Mouse (Mus musculus) layer of hippocampus, adult 6 months (tissue): Measurements from ENCODE around the gene Elavl3. TPM values are rescaled to one million over a fixed set of nuclear protein-coding genes. Genes with fewer than 3 reads are reported as not detected.

Source experiments
- long read RNA-seq, 2 experiments: library from polyadenylated mRNA; unstranded; transcript quantifications; one replicate each; pipeline ENCODE4 v2.0.0; 2019 to 2020
- polyA plus RNA-seq: library from polyadenylated mRNA; unstranded; fragments of <200 nt; fragmentation: Nextera tagmentation; gene quantifications from 2 replicates; pipeline ENCODE4 v1.2.3, GENCODE M21; 2021

Elavl3 gene
- polyA plus RNA-seq = 19.5 and 21.7 TPM in 2 replicates
- long read RNA-seq, experiment 1, full-length matches to known transcripts = 12 of 86 reads
- long read RNA-seq, experiment 1, partial matches to known transcripts = 21 of 86 reads
- long read RNA-seq, experiment 1, other reads (novel, unspliced or antisense) = 53 of 86 reads
- long read RNA-seq, experiment 2, full-length matches to known transcripts = 10 of 87 reads
- long read RNA-seq, experiment 2, partial matches to known transcripts = 20 of 87 reads
- long read RNA-seq, experiment 2, other reads (novel, unspliced or antisense) = 57 of 87 reads

DNA sequence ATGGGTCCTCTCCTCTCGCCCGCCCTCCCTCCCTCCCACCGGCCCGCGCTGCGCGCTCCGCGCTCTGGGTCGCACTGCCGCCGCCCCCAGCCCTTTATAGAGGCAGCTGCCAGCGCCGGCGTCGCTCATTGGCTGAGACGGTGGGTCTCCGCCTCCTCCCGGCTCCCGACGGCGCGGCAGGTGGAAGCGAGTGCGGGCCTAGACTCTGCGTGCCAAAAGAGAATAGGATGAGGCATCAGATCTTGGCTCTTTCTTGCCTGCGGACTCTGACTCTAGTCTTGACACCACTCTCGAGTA, at the start of gene Elavl3:
TSS of gene Elavl3 (minus strand) at position 66 of the 297 bp plus-strand sequence.

DNA sequence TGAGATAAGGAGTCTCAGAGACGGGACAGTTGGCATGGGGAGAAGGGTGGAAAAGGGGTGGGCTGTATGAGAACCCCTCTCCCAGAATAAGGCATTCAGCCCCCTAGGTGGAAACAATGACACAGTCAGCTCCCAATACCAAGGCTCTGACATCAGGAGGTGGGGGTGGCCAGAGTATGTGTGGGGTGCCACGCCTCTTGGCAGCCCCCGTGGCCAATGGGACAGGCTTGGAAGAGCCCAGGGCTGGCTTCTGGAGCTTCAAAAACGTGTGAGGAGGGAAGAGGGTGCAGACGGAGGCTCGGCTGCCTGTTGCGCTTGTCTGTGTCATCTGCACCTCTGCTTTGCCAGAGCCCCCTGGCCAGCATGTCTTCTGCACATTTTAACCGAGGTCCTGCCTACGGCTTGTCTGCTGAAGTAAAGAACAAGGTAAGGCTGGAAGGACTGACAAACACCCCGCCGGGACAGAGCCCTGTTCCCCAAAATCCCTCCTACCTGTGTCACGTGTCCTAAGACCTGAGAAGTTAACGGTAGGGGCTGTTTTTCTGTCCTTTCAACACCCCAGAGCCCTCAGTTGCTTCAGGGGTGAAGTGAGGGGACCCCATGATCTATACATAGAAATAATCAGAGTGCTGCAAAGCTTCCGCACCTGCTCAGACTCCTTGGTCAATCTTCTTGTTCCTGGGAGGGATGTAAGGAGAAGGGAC, 47.3 kb upstream of the Elavl3 start, which contains the start of gene Cnn1:
TSS of gene Cnn1 (plus strand) at position 224 of the 704 bp plus-strand sequence.

DNA sequence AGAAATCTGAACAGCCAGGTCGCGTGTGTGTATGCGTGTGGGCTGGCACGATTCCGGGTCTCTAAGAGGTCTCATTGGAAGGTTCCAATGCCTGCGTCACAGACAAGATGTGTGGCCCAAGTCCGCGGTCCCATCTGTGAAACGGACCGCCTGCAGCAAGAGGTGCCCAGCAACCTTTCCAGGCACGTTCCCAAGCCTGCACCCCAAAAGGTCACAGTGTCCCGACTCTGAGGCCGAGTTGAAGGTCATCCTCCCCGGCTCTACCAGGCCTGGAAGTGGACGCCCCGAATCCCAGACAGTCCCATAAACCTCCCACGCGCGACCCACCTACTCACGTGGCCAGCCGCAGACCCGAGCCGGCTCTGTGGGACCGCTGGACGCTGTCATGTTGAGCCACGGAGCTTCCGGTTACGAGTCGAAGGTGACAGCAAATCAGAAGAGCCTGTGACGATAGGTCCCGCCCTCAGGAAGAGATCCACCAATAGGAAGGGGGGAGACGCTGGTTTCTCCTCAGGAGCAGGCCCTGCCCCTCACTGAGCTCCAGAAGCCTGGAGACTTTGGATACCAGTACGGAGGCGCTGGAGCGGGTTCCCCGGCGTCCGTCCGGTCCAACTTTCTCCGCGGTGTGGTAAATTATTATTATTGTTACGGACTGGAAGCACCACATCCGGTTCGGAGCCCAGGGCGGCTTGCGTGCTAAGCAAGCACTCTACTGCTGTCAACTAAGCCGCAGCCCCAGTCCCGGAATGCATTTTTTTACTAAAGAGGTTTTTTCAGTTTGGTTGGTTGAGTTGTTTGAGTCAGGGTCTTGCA, 33.4 kb upstream of the Elavl3 start, which contains the start of gene Ecsit:
TSS of gene Ecsit (minus strand) at position 417 of the 813 bp plus-strand sequence.

DNA sequence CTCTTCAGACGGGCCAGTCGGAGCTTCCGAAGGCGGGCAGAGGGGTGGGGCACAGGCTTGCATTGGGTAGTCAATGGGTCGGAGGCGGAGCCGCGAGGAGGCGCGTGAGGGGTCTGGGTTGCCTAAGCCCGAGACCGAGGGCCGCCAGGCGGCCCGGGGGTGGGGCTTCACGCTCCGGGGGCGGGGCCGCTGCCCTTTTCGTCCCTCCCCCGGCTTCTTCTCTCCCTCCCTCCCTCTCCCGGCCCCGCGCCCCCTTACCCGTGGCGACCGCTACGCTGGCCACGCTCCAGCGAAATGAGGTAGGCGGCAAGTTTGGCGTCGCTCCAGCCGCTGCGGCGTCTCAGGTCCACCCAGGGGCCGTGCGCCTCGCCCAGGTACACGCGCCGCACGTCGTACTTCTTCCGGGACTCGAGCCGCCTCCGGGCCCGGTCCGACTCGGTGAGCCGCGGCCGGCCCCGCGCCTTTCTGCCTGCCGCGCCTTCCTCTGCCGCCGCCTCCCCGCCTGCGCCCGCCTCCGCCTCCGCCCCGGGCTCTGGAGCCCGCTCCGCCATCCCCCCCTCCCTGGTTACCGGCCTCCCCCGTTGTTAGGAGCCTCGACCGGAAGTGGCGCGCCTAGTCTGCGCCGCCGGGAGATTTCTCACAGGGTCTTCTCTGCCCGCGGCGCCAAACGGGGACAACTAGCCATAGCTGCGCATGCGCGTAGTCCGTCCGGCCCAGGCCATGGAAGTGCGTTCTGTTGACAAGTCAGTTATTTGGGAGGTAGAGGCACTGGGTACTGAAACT, 19.2 kb upstream of the Elavl3 start, which contains the start of the genes Gm49318 and Zfp653:
TSS of gene Gm49318 (minus strand) at position 469 of the 783 bp plus-strand sequence.
TSS of gene Zfp653 (minus strand) at position 586 of the 783 bp plus-strand sequence.

DNA sequence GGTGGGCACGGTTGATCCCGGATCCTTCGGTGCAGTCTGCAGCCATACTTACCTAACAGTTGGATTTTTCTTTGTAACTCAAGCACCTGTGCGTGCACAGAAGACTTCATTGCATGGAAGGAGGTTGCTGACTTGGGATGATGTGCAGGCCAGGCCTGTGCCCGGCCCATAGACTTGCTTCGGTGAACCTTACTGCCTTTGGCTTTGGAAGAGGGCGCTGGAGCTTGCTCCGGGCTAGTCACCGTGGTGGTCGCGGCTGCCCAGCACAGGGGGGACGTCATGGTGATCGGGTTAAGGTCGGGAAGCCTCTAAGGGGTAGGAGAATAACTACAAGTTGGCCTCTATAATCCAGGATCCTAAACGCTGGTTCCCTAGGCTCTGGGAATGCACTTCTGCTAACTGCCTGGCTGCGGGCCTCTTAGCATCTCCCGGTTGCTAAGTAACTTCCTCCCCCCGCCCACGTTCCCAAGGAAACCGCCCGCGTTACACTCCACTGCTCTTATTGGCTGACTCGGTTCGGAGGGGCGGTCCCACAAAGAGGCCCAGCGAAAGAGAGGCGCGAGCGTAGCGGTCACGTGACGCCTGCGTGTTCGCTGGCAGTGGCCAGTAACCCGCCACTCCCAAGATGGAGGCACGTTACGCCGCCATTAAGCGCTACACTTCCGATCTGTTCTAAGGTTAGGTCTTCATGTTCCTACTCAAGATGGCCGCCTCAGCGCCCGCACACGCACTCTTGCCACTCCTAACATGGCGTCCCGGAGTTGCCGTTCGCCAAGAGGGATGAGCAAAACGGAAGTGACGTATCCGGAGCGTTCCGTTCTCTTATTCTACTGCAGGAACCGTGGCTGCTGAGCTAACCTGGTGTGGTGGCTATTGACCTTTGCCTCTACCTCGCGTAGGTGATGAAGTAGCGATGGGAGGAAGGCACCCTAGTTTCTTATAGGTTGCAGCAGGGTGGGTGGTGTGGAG, 49.3 kb downstream of the Elavl3 start, which contains the start of the genes Ccdc151 and Prkcsh:
TSS of gene Ccdc151 (minus strand) at position 441 of the 969 bp plus-strand sequence.
TSS of gene Prkcsh (plus strand) at position 613 of the 969 bp plus-strand sequence.

DNA sequence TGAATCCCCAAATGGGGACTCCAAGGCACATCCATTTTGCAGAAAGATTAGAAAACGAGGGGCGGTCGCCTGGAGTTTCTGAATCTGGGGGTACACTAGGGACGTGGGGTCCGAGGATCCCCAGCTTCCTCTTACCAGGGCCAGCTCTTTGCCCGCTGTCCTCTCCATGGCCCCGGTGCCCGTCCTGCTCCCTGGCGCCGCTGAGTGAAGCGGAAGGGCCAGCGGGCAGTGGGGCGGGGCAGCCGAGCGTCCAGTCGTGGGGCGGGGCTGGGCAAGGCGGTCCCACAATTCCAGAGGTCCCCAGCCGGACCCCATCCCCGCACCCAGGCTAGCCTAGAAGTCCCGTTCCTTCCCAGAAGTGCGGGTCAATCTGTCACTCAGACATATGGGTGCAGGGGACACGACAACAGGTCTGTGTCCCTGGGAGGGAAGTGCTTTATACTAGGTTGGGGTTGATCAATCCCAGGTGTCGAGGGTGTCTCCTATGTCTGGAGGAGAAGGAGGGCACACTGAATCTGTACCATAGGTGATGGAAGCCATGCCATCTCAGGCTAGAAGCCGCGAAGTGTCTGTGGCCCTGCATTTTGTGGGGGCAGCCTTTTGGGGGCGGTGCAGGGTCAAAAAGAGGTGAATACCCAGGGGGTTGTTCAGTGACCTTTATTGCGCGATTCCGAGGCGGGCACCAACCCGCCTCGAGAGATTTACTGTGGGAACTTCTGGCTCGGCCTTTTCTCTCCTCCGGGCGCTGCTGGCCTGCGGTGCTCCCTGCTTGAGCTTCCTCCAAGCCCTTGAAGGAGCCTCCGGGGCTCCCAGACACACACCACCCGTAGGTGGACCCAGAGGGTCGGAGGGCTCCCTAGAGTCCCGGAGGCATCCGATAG, 62.4 kb downstream of the Elavl3 start, which contains the start of gene Rgl3:
TSS of gene Rgl3 (minus strand) at position 217 of the 881 bp plus-strand sequence.

Other genes starting within 250 kb of the Elavl3 start
- gene Angptl8, start 216.5 kb downstream of the Elavl3 start, polyA plus RNA-seq = not detected in 2 replicates
- gene Dock6, start 199.4 kb downstream of the Elavl3 start, polyA plus RNA-seq = 3.6 and 4.1 TPM in 2 replicates
- 6.9 and 8.5 TPM in 2 replicates for gene Rab3d, start 133.8 kb downstream of the Elavl3 start, polyA plus RNA-seq
- gene Ccdc159, start 124.6 kb downstream of the Elavl3 start, polyA plus RNA-seq = 6.5 and 6.9 TPM in 2 replicates
- gene Tmem205, start 124.5 kb downstream of the Elavl3 start, polyA plus RNA-seq = 106 and 126 TPM in 2 replicates
- gene Plppr2, start 115.0 kb downstream of the Elavl3 start, polyA plus RNA-seq = 169 and 201 TPM in 2 replicates
- gene Swsap1, start 96.3 kb downstream of the Elavl3 start, polyA plus RNA-seq = 11.2 and 11.3 TPM in 2 replicates
- 11.1 and 11.4 TPM in 2 replicates for gene Epor, start 88.5 kb downstream of the Elavl3 start, polyA plus RNA-seq
- gene Rgl3, start 62.6 kb downstream of the Elavl3 start, polyA plus RNA-seq = 0.82 and 1.1 TPM in 2 replicates
- gene Ccdc151, start 49.4 kb downstream of the Elavl3 start, polyA plus RNA-seq = 1.7 and 2.8 TPM in 2 replicates
- gene Prkcsh, start 49.2 kb downstream of the Elavl3 start, polyA plus RNA-seq = 26.1 and 29.7 TPM in 2 replicates
- not detected in 2 replicates for gene Gm49318, start 19.2 kb upstream of the Elavl3 start, polyA plus RNA-seq
- 4.0 and 4.4 TPM in 2 replicates for gene Zfp653, start 19.4 kb upstream of the Elavl3 start, polyA plus RNA-seq
- gene Ecsit, start 33.4 kb upstream of the Elavl3 start, polyA plus RNA-seq = 59.3 and 59.4 TPM in 2 replicates
- 0.40 and 0.72 TPM in 2 replicates for gene Cnn1, start 47.2 kb upstream of the Elavl3 start, polyA plus RNA-seq
- gene Elof1, start 65.1 kb upstream of the Elavl3 start, polyA plus RNA-seq = 154 and 178 TPM in 2 replicates
- 0.57 and 1.1 TPM in 2 replicates for gene Acp5, start 83.7 kb upstream of the Elavl3 start, polyA plus RNA-seq
- 174 and 190 TPM in 2 replicates for gene Pigyl, start 104.8 kb upstream of the Elavl3 start, polyA plus RNA-seq
- gene Zfp872, start 136.1 kb upstream of the Elavl3 start, polyA plus RNA-seq = not detected in 2 replicates
- gene Zfp809, start 173.7 kb upstream of the Elavl3 start, polyA plus RNA-seq = 9.2 and 11.8 TPM in 2 replicates
- gene Zfp599, start 207.9 kb upstream of the Elavl3 start, polyA plus RNA-seq = 2.1 and 3.2 TPM in 2 replicates